Mouse (Mus musculus): ENCODE results near the gene Btbd35f25. TPM values are rescaled to one million over a fixed set of nuclear protein-coding genes. Genes with fewer than 3 reads are reported as not detected.
"Not testable (repeated sequence)": the region's sequence is repeated elsewhere in the genome, so short reads cannot be mapped to it uniquely, and the experiment has no call there.

The Btbd35f25 gene
- polyA plus RNA-seq (2014; fragmentation: Nextera tagmentation; extraction: Ambion mirVana), result not detected in 2 replicates

GRCm38 (mm10) chrX:31717056-31717455 lies at the start of gene Btbd35f25:
Gene Btbd35f25 (minus strand): TSS chrX:31717156.
- 73% methylated on average over 3 of the region's 4 CpGs for WGBS (ENCODE audit: insufficient replicate concordance)
- not testable (repeated sequence) for H3K4me1 ChIP-seq (ENCODE audit: control insufficient read depth, insufficient read depth, low read length); ATAC-seq (replicated peaks; ENCODE audit: insufficient number of reproducible peaks, low FRiP score, low TSS enrichment)

GRCm38 (mm10) chrX:31766255-31766654 lies 49.3 kb upstream of the Btbd35f25 start:
- Histone ChIP-seq H3K9me3 (replicated peaks; ENCODE audit: control insufficient read depth, low read length) (peaks cover 82% of the 10 kb centered on the region), H3K4me2 (no peak overlapping the region), H3K36me3 (ENCODE audit: control insufficient read depth, insufficient read depth, low read length) (no peaks in the 10 kb centered on the region), H3K27ac (ENCODE audit: low read depth, low read length) (no peak overlapping the region), H3K9ac (ENCODE audit: low read depth, low read length) (no peak overlapping the region), H3K4me1 (ENCODE audit: control insufficient read depth, insufficient read depth, low read length) (no peaks in the 10 kb centered on the region), H3K4me3 (ENCODE audit: low read depth, low read length) (no peak overlapping the region), H3K27me3 (ENCODE audit: control insufficient read depth, insufficient read depth, low read length) (no peaks in the 10 kb centered on the region)
- ATAC-seq (replicated peaks; ENCODE audit: insufficient number of reproducible peaks, low FRiP score, low TSS enrichment), result no peak

More at GRCm38 (mm10) chrX:31717056-31717455, at the start of gene Btbd35f25:
- H3K4me3 ChIP-seq (ENCODE audit: low read depth, low read length); H3K27me3 ChIP-seq (ENCODE audit: control insufficient read depth, insufficient read depth, low read length); H3K27ac ChIP-seq (ENCODE audit: low read depth, low read length); H3K4me2 ChIP-seq; H3K9me3 ChIP-seq (replicated peaks; ENCODE audit: control insufficient read depth, low read length); H3K9ac ChIP-seq (ENCODE audit: low read depth, low read length); H3K36me3 ChIP-seq (ENCODE audit: control insufficient read depth, insufficient read depth, low read length): not testable (repeated sequence)

- H3K4me2 ChIP-seq, result no peak overlapping the region
Observed at GRCm38 (mm10) chrX:31764001-31764400, 47.0 kb upstream of the Btbd35f25 start.

GRCm38 (mm10) chrX:31745079-31745478 lies 28.1 kb upstream of the Btbd35f25 start:
- ATAC-seq (replicated peaks; ENCODE audit: insufficient number of reproducible peaks, low FRiP score, low TSS enrichment), result no peak
- no peaks in the 10 kb centered on the region for H3K27me3 ChIP-seq (ENCODE audit: control insufficient read depth, insufficient read depth, low read length)
- no peak overlapping the region for H3K4me3 ChIP-seq (ENCODE audit: low read depth, low read length)
- no peak overlapping the region for H3K27ac ChIP-seq (ENCODE audit: low read depth, low read length)
- 77% methylated on average over 10 of the region's 10 CpGs for WGBS (ENCODE audit: insufficient replicate concordance)
- no peak overlapping the region for H3K4me2 ChIP-seq
- no peaks in the 10 kb centered on the region for H3K4me1 ChIP-seq (ENCODE audit: control insufficient read depth, insufficient read depth, low read length)
- H3K9ac ChIP-seq (ENCODE audit: low read depth, low read length), result no peak overlapping the region
- peaks cover 39% of the 10 kb centered on the region for H3K9me3 ChIP-seq (replicated peaks; ENCODE audit: control insufficient read depth, low read length)
- no peaks in the 10 kb centered on the region for H3K36me3 ChIP-seq (ENCODE audit: control insufficient read depth, insufficient read depth, low read length)

More at GRCm38 (mm10) chrX:31764001-31764400, 47.0 kb upstream of the Btbd35f25 start:
- Histone ChIP-seq H3K9ac (ENCODE audit: low read depth, low read length) (no peak overlapping the region), H3K4me1 (ENCODE audit: control insufficient read depth, insufficient read depth, low read length) (no peaks in the 10 kb centered on the region), H3K27me3 (ENCODE audit: control insufficient read depth, insufficient read depth, low read length) (no peaks in the 10 kb centered on the region), H3K4me3 (ENCODE audit: low read depth, low read length) (no peak overlapping the region), H3K27ac (ENCODE audit: low read depth, low read length) (no peak overlapping the region), H3K36me3 (ENCODE audit: control insufficient read depth, insufficient read depth, low read length) (no peaks in the 10 kb centered on the region), H3K9me3 (replicated peaks; ENCODE audit: control insufficient read depth, low read length) (peaks cover 83% of the 10 kb centered on the region)
- no peak for ATAC-seq (replicated peaks; ENCODE audit: insufficient number of reproducible peaks, low FRiP score, low TSS enrichment)
- WGBS (ENCODE audit: insufficient replicate concordance), result 73% methylated on average over 1 of the region's 1 CpGs

GRCm38 (mm10) chrX:31736958-31737357 lies 20.0 kb upstream of the Btbd35f25 start:
- WGBS (ENCODE audit: insufficient replicate concordance), result 72% methylated on average over 6 of the region's 6 CpGs
- Histone ChIP-seq H3K27me3 (ENCODE audit: control insufficient read depth, insufficient read depth, low read length) (no peaks in the 10 kb centered on the region), H3K27ac (ENCODE audit: low read depth, low read length) (no peak overlapping the region), H3K36me3 (ENCODE audit: control insufficient read depth, insufficient read depth, low read length) (no peaks in the 10 kb centered on the region), H3K4me2 (no peak overlapping the region), H3K9ac (ENCODE audit: low read depth, low read length) (no peak overlapping the region), H3K4me3 (ENCODE audit: low read depth, low read length) (no peak overlapping the region), H3K9me3 (replicated peaks; ENCODE audit: control insufficient read depth, low read length) (peaks cover 24% of the 10 kb centered on the region), H3K4me1 (ENCODE audit: control insufficient read depth, insufficient read depth, low read length) (no peaks in the 10 kb centered on the region)
- no peak for ATAC-seq (replicated peaks; ENCODE audit: insufficient number of reproducible peaks, low FRiP score, low TSS enrichment)

Other genes with a start within 250 kb of the Btbd35f25 start
- not detected in 2 replicates for gene Gm21883, start 142.9 kb downstream of the Btbd35f25 start, polyA plus RNA-seq (2014; fragmentation: Nextera tagmentation; extraction: Ambion mirVana)
- gene Spin2e, start 98.2 kb downstream of the Btbd35f25 start, polyA plus RNA-seq (2014; fragmentation: Nextera tagmentation; extraction: Ambion mirVana), result not detected in 2 replicates
- gene Gm21637, start 244.9 kb upstream of the Btbd35f25 start, polyA plus RNA-seq (2014; fragmentation: Nextera tagmentation; extraction: Ambion mirVana), result not detected in 2 replicates

Data from heart, embryonic 11.5 days (tissue).